Mouse (Mus musculus) Patski (cell line): ENCODE data around the gene Bri3bp. TPM values are rescaled to one million over a fixed set of nuclear protein-coding genes. Genes with fewer than 3 reads are reported as not detected.

Experiments
- ATAC-seq: fragments of 100-300 bp; one replicate; pipeline ENCODE4 v1.8.0; 2021
- CTCF ChIA-PET: fragments of 350-600 bp; sonication (Branson Sonifier 250); formaldehyde crosslinking; loops from one replicate; lab custom pipeline; 2022; ENCODE audit warnings: inconsistent platforms; lab: Charles Lee
- POLR2A ChIA-PET: fragments of 350-600 bp; sonication (Branson Sonifier 250); formaldehyde crosslinking; loops from one replicate; lab custom pipeline; 2022; ENCODE audit warnings: antibody characterized with exemption, inconsistent platforms; lab: Charles Lee
- DNase-seq: peaks from one replicate; pipeline ENCODE4 v3.0.0-alpha.2; 2011; ENCODE audit warnings: low read depth, low spot score
- H3K27me3 ChIP-seq: fragments of 371-371 bp; one replicate; pipeline ENCODE4 v1.5.1; 2021
- CTCF ChIP-seq: fragments of 100-300 bp; IDR thresholded peaks from one replicate; pipeline ENCODE4 v1.5.1; 2021
- in situ Hi-C: fragments of 300-500 bp; cut with MboI; formaldehyde crosslinking; loops from 3 replicates; pipeline ENCODE4 v1.11.1; 2018; ENCODE audit warnings: low pct_unique_long_range_greater_than_20kb, mixed read lengths
- polyA plus RNA-seq: library from polyadenylated mRNA; unstranded; gene quantifications from one replicate; pipeline ENCODE4 v1.2.3, GENCODE M21; 2021

Bri3bp gene
- polyA plus RNA-seq, 1 experiment from 2014 or later: 83.7 TPM

- DNase-seq (no peak), ATAC-seq (no peak)
- in situ Hi-C loops: no loop called here
- CTCF ChIA-PET: no interaction called here
- POLR2A ChIA-PET: interaction anchor here (1.2 kb wide), 1 partner anchor 18 kb away, joined by 3 read pairs; no protein-coding TSS in a partner anchor
- no peak for TF ChIP-seq CTCF
- H3K27me3 ChIP-seq: no peaks in the 10 kb centered on the region
These were observed 38.4 kb upstream of the Bri3bp start for GRCm38 (mm10) chr5:125402991-125403390.

DNA sequence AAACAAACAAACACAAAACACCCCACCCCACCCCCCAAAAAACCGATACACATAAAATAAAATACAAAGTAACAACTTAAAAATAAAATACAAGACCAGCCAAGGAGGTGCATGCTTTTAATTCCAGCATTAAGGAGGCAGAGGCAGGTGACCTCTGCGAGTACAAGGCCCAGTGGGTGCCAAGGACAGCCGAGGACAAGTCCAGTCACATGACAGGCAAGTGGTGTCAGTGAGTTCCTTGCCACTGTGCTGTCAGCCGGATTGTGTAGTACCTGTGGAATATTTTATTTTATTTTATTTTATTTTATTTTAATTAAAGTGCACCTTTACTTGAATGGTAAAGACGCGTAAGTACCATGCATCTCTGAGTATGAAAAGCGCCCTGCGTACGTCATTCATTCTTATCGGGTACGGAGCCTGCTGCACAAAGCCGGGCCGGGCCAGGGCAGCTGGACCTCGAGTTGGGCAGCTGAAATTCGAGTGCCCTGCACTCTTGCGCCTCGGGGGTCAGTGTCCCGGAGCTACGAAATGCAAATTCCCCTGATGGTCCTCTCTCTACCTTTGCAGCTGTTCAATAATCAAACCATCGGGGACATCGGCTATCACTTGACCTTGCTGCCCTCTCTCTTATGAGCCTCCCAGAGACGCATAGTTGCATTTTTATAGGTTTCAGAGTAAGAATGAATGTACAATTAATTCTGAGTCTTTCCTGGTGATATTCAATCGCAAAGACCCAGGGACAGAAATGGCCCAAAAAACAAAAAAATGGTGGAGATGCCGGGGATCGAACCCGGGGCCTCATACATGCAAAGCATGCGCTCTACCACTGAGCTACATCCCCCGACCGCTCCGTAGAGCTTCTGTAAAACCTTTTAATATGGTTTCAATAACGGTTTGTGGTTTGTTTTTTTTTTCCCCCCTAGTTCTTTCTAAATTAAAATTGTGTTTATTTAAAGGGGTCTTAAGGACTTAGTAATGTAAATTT is 37.6 kb upstream of the Bri3bp start:
- in situ Hi-C loops: no loop called here
- TF ChIP-seq CTCF: no peak
- ATAC-seq (no peak), DNase-seq (no peak)
- ChIA-PET POLR2A (interaction anchor here (1.2 to 4.8 kb wide), 3 partner anchors 10 to 20 kb away, joined by 3 to 73 read pairs (median 32); no protein-coding TSS in a partner anchor), CTCF (interaction anchor here (2.2 to 4.6 kb wide), 3 partner anchors 9 to 25 kb away, joined by 7 to 37 read pairs (median 23); no protein-coding TSS in a partner anchor)
- H3K27me3 ChIP-seq: no peaks in the 10 kb centered on the region

- TF ChIP-seq CTCF: no peak
- H3K27me3 ChIP-seq: no peaks in the 10 kb centered on the region
- in situ Hi-C loops: no loop called here
- ChIA-PET CTCF (interaction anchor here (2.2 to 4.6 kb wide), 3 partner anchors 10 to 25 kb away, joined by 7 to 37 read pairs (median 23); no protein-coding TSS in a partner anchor), POLR2A (interaction anchor here (4.3 to 4.8 kb wide), 2 partner anchors 11 to 20 kb away, joined by 32 to 73 read pairs; no protein-coding TSS in a partner anchor)
- ATAC-seq: no peak
- no peak for DNase-seq
These were observed 36.8 kb upstream of the Bri3bp start for GRCm38 (mm10) chr5:125404536-125404902.

DNA sequence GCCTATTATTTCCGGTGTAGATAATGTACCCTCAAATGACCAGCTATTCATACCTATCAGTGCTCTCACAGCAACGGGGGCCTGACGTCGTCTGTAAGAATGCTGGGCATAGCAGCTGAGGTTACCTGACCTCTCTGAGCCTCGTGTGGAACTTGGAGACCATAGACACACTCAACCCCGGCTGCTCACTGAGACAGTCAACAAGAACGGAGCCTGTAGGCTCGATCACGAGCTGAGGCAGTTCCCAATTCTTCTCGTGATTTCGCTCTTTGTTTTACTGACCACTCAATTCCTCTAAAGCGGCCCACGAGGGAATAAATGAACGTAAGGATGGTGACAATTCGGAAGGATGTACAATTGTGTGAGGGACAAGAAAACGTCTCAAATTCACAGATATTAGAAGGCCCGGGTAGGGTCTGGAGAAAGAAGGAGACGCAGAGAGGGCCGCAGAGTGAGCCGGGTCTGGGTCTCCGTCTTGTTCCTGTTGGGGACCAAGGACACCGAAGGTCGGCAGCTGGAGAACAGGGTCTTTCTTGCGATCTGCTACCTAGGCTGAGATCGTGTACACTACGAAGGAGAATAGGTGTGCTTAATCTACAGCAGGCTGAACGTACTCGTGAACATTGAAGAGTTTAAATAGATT is 36.3 kb upstream of the Bri3bp start:
- DNase-seq: no peak
- peak; percentile 44 for ATAC-seq
- no peak for TF ChIP-seq CTCF
- CTCF ChIA-PET: interaction anchor here (1.4 to 4.6 kb wide), 4 partner anchors 11 to 38 kb away, joined by 3 to 37 read pairs (median 15); no protein-coding TSS in a partner anchor
- in situ Hi-C loops: loop anchor here (5.0 kb wide), 1 partner anchor 72 kb away; the partner anchor contains the start of gene Aacs
- H3K27me3 ChIP-seq: no peaks in the 10 kb centered on the region
- POLR2A ChIA-PET: interaction anchor here (0.6 to 4.8 kb wide), 6 partner anchors 11 to 45 kb away, joined by 4 to 73 read pairs (median 8); partner anchors contain the start of gene Ubc

DNA sequence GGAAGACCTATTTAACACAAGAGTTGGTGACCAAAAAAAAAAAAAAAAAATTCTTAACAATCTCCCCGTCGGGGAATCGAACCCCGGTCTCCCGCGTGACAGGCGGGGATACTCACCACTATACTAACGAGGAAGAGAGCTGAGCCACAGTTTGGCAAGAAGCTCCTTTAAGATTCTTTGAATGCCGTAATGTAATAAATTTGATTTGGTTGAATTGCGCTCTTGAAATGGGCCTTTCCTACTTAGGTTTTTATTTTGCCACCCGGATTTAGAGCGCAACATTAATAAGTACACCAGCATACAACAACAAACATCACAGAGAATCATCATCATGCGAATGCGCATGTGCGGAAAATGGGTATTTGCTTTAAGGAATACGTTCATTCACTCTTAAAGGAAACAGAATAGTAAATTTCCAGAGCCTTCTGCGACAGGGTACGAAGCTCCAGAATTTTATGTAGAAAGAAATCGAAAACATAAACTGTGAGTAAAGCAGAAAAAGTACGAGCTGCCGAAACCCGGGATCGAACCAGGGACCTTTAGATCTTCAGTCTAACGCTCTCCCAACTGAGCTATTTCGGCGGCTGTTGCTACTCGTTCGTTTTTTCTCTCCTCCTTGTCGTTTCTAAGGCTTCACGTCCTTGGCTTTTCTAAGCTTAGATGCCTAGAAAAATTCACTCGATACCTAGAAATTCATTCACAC is 35.7 kb upstream of the Bri3bp start:
- ATAC-seq: peak; percentile 4

DNA sequence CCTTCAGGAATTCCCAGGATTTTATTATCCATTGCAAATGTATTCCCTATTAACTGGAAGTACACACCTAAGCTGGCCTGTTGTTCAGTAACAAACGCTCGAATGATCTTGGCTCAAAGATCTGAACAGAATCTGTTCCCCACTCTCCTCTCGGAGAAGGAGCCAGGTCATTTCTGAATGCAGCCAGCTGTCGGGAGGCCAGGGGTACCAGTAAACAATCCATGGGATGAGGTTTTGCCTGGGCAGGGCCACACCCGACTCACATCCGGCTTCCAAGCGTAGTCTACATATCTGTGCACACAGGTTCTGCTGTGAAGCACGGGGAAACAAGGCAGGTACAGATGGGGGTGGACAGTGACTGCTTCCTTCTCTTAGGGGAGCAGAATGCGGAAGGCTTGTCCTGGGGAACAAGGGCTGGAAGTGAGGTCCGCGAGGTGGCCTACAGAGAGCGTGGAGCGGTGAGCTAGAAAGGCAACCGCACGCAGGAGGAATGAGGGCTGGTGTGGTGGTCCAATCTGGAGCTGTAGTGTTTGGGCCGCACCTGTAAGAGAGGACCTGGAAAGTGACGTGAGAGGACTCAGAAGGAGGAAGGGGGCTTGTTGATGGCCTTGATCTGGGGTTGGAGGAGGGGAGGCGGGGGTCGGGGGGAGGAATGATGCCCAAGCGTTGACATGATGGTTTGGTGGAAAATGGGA is 34.9 kb upstream of the Bri3bp start:
- no peaks in the 10 kb centered on the region for H3K27me3 ChIP-seq
- POLR2A ChIA-PET: interaction anchor here (0.8 to 4.8 kb wide), 5 partner anchors 13 to 22 kb away, joined by 3 to 73 read pairs (median 9); no protein-coding TSS in a partner anchor
- in situ Hi-C loops: loop anchor here (5.0 kb wide), 1 partner anchor 71 kb away; the partner anchor contains the start of gene Aacs
- DNase-seq (no peak), ATAC-seq (peak; percentile 50)
- no peak for TF ChIP-seq CTCF
- CTCF ChIA-PET: interaction anchor here (1.2 to 4.6 kb wide), 8 partner anchors 12 to 81 kb away, joined by 3 to 37 read pairs (median 6); no protein-coding TSS in a partner anchor

More for the DNA sequence above, 35.7 kb upstream of the Bri3bp start:
- DNase-seq: no peak
- no peaks in the 10 kb centered on the region for H3K27me3 ChIP-seq
- ChIA-PET POLR2A (interaction anchor here (0.6 to 4.8 kb wide), 7 partner anchors 12 to 44 kb away, joined by 3 to 73 read pairs (median 7); partner anchors contain the start of gene Ubc), CTCF (interaction anchor here (1.2 to 4.6 kb wide), 8 partner anchors 11 to 82 kb away, joined by 3 to 37 read pairs (median 6); no protein-coding TSS in a partner anchor)
- TF ChIP-seq CTCF: no peak
- in situ Hi-C loops: loop anchor here (5.0 kb wide), 1 partner anchor 72 kb away; the partner anchor contains the start of gene Aacs

DNA sequence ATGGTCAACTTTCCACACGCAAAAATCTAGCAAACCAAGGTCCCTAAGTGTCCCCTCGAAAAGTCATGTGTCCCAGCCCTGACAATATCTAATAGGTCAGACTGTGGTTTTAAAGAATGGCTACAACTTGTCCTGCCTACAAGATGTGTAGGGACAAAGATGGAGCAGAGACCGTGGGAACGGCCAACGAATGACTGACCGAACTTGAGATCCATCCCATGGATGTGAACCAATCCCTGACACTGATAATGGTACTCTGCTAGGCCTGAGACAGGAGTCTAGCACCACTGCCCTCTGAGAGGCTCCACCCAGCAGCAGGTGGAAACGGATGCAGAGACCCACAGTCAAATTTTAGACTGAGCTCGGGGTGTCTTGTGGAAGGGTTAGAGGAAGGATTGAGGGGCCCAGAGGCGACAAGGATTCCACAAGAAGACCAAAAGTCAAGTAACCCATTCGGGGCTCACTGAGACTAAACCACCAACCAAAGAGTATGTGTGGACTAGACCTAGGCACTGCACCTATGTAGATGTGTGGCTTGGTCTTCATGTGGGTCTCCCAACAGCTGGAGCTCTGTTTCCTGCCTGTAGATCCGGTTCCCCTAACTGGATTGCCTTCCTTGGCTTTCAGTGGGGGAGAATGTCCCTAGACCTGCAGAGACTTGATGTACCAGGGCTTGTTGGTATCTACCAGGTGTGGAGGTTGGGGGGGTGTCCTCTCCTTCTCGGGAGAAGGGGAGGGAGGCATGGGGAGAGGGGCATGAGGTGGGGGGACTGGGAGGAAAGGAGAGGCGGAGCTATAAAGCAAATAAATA is 34.1 kb upstream of the Bri3bp start:
- no peaks in the 10 kb centered on the region for H3K27me3 ChIP-seq
- TF ChIP-seq CTCF: no peak
- in situ Hi-C loops: loop anchor here (5.0 kb wide), 1 partner anchor 70 kb away; the partner anchor contains the start of gene Aacs
- ATAC-seq: no peak
- CTCF ChIA-PET: interaction anchor here (1.6 to 4.6 kb wide), 5 partner anchors 13 to 81 kb away, joined by 4 to 37 read pairs (median 6); no protein-coding TSS in a partner anchor
- no peak for DNase-seq
- POLR2A ChIA-PET: interaction anchor here (0.6 to 4.8 kb wide), 4 partner anchors 13 to 710 kb away, joined by 3 to 73 read pairs (median 20); no protein-coding TSS in a partner anchor
